Mouse (Mus musculus) myocyte (in vitro differentiated cells): Measurements from ENCODE around the gene Il1rl1. TPM values are rescaled to one million over a fixed set of nuclear protein-coding genes. Genes with fewer than 3 reads are reported as not detected.

Experiments
- H3K27me3 ChIP-seq: one replicate; pipeline ENCODE4 v1.6.1; 2011; ENCODE audit not compliant: control insufficient read depth, insufficient read depth, insufficient read length
- H3K36me3 ChIP-seq: one replicate; pipeline ENCODE4 v1.6.1; 2011; ENCODE audit not compliant: control insufficient read depth, insufficient read depth
- H3K4me2 ChIP-seq: one replicate; pipeline ENCODE4 v1.6.1; 2011; ENCODE audit warnings: low read depth, control low read depth
- H3K4me3 ChIP-seq: one replicate; pipeline ENCODE4 v1.5.1; 2011; ENCODE audit warnings: mild to moderate bottlenecking, control low read depth, moderate library complexity
- H3K79me2 ChIP-seq: one replicate; pipeline ENCODE4 v1.6.1; 2011; ENCODE audit not compliant: control insufficient read depth, insufficient read depth
- H3ac ChIP-seq: one replicate; pipeline ENCODE4 v1.6.1; 2011; ENCODE audit not compliant: control insufficient read depth, insufficient read length
- CEBPB ChIP-seq: IDR thresholded peaks from 2 replicates; pipeline ENCODE4 v1.6.1; 2011; ENCODE audit warnings: mild to moderate bottlenecking, moderate library complexity; ENCODE audit not compliant: poor library complexity, insufficient read depth, severe bottlenecking
- E2F4 ChIP-seq: IDR thresholded peaks from one replicate; pipeline ENCODE4 v1.6.1; 2011; ENCODE audit warnings: mild to moderate bottlenecking, control low read depth, moderate library complexity; ENCODE audit not compliant: insufficient read depth
- MAX ChIP-seq: IDR thresholded peaks from one replicate; pipeline ENCODE4 v1.6.1; 2011; ENCODE audit warnings: low read depth, mild to moderate bottlenecking, control low read depth
- MYOD1 ChIP-seq, 3 experiments: IDR thresholded peaks; one replicate each; pipeline ENCODE4 v1.6.1; 2011; ENCODE audit warnings: control low read depth in 2 of 3, low read depth in 2 of 3, mild to moderate bottlenecking in 2 of 3, moderate library complexity in 1 of 3; ENCODE audit not compliant: insufficient read length in 2 of 3, control insufficient read depth in 1 of 3
- MYOG ChIP-seq, 3 experiments: IDR thresholded peaks; one replicate each; pipeline ENCODE4 v1.6.1; 2011; ENCODE audit warnings: control low read depth in 2 of 3, low read depth in 2 of 3, mild to moderate bottlenecking in 2 of 3; ENCODE audit not compliant: insufficient read length in 2 of 3, control insufficient read depth in 1 of 3, insufficient read depth in 1 of 3
- POLR2A ChIP-seq: IDR thresholded peaks from one replicate; pipeline ENCODE4 v1.6.1; 2011; ENCODE audit warnings: low read depth, mild to moderate bottlenecking, control low read depth, moderate library complexity; ENCODE audit not compliant: insufficient read length
- POLR2AphosphoS2 ChIP-seq: IDR thresholded peaks from one replicate; pipeline ENCODE4 v1.6.1; 2011; ENCODE audit warnings: low read depth, control low read depth; ENCODE audit not compliant: insufficient read length
- REST ChIP-seq: IDR thresholded peaks from one replicate; pipeline ENCODE4 v1.6.1; 2011; ENCODE audit warnings: mild to moderate bottlenecking, control low read depth, moderate library complexity; ENCODE audit not compliant: insufficient read depth, insufficient read length
- SRF ChIP-seq: IDR thresholded peaks from one replicate; pipeline ENCODE4 v1.6.1; 2011; ENCODE audit warnings: low read depth; ENCODE audit not compliant: control insufficient read depth, insufficient read length
- TCF12 ChIP-seq: IDR thresholded peaks from one replicate; pipeline ENCODE4 v1.6.1; 2011; ENCODE audit warnings: mild to moderate bottlenecking, control low read depth; ENCODE audit not compliant: poor library complexity, insufficient read depth, severe bottlenecking
- TCF3 ChIP-seq: IDR thresholded peaks from one replicate; pipeline ENCODE4 v1.6.1; 2011; ENCODE audit warnings: low read depth, control low read depth; ENCODE audit not compliant: insufficient read length
- USF1 ChIP-seq: IDR thresholded peaks from one replicate; pipeline ENCODE4 v1.6.1; 2011; ENCODE audit warnings: low read depth, mild to moderate bottlenecking, control low read depth, moderate library complexity
- polyA plus RNA-seq: library from polyadenylated mRNA; unstranded; fragments of >200 nt; fragmentation: generic; extraction: Trizol; gene quantifications from one replicate; pipeline ENCODE4 v1.2.1, GENCODE M21; 2012; ENCODE audit warnings: missing spikeins

The Il1rl1 gene
- polyA plus RNA-seq, 1 experiment: 0.10 TPM

DNA sequence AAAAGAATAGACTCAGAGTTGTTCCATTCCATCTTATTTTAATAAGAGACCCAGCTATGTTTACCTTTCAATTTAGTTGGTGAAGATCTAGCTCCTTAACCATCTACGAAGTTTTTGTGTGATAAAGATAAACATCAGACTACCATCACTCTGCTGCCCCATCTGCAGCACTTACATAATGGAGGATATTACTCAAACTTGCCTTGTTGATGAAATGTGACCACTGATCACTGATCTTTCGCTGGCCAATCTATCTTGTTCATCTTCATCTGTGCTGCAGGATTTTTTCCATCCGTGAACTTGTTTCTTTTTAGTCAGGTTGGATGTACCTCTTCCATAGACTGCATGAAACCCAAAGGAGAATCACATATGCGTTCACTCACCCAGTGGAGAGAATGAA lies 65.2 kb downstream of the Il1rl1 start:
- TF ChIP-seq MAX (no peak), TCF12 (no peak), MYOD1 (IDR thresholded peaks at IDR 0.05; ENCODE audit: control insufficient read depth in 1 of 3, insufficient read length in 2 of 3, low read depth in 2 of 3) (no peak), CEBPB (no peak), MYOG (IDR thresholded peaks at IDR 0.05; ENCODE audit: control insufficient read depth in 1 of 3, insufficient read depth in 1 of 3, insufficient read length in 2 of 3, low read depth in 2 of 3) (no peak), USF1 (no peak), REST (no peak), E2F4 (no peak), POLR2A (no peak)

DNA sequence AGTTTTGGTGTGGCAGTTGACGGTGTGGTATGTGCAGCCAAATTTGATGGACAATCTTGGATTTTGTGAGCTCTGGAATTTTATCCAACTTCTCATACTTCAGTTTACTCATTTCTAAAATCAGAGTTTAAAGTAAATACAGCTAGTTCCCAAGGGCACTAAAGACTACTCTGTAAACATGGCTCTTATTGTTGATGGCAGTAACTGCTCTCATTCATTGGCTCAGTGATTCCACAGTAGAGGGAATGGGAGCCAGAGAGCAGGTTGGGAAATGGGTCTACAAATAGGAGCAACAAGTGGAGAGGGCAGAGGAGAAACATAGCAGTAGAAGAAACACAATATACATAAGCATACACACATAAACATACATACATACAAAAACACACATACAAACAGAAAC lies 70.3 kb downstream of the Il1rl1 start:
- Histone ChIP-seq H3K4me3 (no peak overlapping the region), H3ac (no peak overlapping the region), H3K27me3 (no peaks in the 10 kb centered on the region), H3K4me2 (no peak overlapping the region), H3K36me3 (no peaks in the 10 kb centered on the region), H3K79me2 (no peaks in the 10 kb centered on the region)
- no peak for TF ChIP-seq MYOG (IDR thresholded peaks at IDR 0.05; ENCODE audit: control insufficient read depth in 1 of 3, insufficient read depth in 1 of 3, insufficient read length in 2 of 3, low read depth in 2 of 3)
- no peak for TF ChIP-seq MYOD1 (IDR thresholded peaks at IDR 0.05; ENCODE audit: control insufficient read depth in 1 of 3, insufficient read length in 2 of 3, low read depth in 2 of 3)
- TF ChIP-seq SRF: no peak
- TF ChIP-seq POLR2A: no peak
- no peak for TF ChIP-seq MAX
- TF ChIP-seq CEBPB: no peak
- TF ChIP-seq E2F4: no peak

More for the DNA sequence above, 65.2 kb downstream of the Il1rl1 start:
- Histone ChIP-seq H3K4me2 (no peak overlapping the region), H3K27me3 (no peaks in the 10 kb centered on the region), H3ac (no peak overlapping the region), H3K4me3 (no peak overlapping the region), H3K36me3 (no peaks in the 10 kb centered on the region), H3K79me2 (no peaks in the 10 kb centered on the region)

DNA sequence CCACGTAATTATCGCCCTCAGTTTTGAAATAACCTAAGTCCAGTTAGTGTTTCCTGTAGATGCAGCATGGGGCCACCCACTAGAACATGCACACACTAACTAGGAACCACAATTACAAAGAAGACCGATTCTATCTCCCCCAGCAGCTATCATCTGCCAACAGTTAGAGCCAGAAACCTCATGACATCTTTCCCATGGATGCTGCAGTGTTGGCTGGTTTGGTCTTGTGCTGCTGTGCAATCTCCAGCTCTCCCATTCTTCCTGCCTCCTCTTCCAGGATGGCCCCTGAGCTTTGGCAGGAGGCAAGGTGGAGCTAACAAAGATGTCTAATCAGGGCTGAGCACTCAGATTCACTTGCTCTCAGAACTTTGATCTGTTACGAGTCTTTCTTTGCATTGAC lies 71.8 kb downstream of the Il1rl1 start:
- H3K27me3 ChIP-seq: no peaks in the 10 kb centered on the region
- TF ChIP-seq POLR2A: no peak
- no peak for TF ChIP-seq CEBPB
- no peak for TF ChIP-seq MAX
- no peak for TF ChIP-seq MYOD1 (IDR thresholded peaks at IDR 0.05; ENCODE audit: control insufficient read depth in 1 of 3, insufficient read length in 2 of 3, low read depth in 2 of 3)
- no peak for TF ChIP-seq SRF
- TF ChIP-seq USF1: no peak
- no peak for TF ChIP-seq REST
- no peak for TF ChIP-seq TCF3
- TF ChIP-seq E2F4: no peak
- no peak for TF ChIP-seq MYOG (IDR thresholded peaks at IDR 0.05; ENCODE audit: control insufficient read depth in 1 of 3, insufficient read depth in 1 of 3, insufficient read length in 2 of 3, low read depth in 2 of 3)
- H3K4me2 ChIP-seq: no peak overlapping the region
- H3K79me2 ChIP-seq: no peaks in the 10 kb centered on the region
- H3K4me3 ChIP-seq: no peak overlapping the region
- no peaks in the 10 kb centered on the region for H3K36me3 ChIP-seq
- no peak overlapping the region for H3ac ChIP-seq

DNA sequence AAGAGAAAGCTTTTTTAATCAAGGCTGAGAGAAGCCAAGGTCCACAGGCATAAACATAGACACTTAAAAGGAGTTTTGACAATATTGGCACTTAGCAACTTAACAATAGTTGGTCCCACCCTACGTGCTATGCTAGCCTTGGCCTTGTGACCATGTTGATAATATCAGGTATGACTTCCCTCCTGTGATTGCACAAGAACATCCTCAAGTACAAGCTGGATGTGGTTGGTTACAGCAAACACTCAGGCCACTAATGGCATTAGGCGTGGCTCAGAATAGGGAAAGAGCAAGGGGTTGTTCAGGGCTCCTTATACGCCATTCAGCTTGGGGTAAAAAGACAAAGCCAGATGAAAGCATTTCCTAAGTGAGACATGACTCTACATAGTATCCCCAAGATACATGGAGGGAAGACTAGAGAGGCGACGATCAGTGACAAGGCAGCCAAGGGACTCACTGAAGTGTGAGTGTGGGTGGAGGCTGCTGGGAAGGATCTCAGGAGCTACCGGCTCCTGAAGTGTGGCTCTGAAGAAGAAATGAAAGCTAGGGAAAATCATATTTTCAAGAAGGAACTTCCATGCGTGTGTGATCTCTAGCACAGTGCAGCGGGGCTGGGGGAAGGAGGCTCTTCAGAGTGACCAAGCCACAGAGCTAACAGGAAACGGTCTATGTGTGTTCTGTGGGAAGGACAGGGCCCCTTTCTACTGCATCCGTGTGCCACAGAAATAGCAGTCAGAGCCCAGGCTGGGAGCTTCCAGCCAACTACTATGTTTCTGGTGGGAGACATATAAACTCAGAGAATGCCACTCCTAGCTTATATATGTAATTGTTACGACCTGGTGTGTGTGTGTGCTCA lies 72.4 kb downstream of the Il1rl1 start:
- Histone ChIP-seq H3K4me3 (no peak overlapping the region), H3K4me2 (no peak overlapping the region), H3K79me2 (no peaks in the 10 kb centered on the region), H3ac (no peak overlapping the region), H3K27me3 (no peaks in the 10 kb centered on the region), H3K36me3 (no peaks in the 10 kb centered on the region)
- TF ChIP-seq CEBPB: no peak
- TF ChIP-seq E2F4: no peak
- no peak for TF ChIP-seq POLR2A
- TF ChIP-seq MYOD1 (IDR thresholded peaks at IDR 0.05; ENCODE audit: control insufficient read depth in 1 of 3, insufficient read length in 2 of 3, low read depth in 2 of 3): no peak
- TF ChIP-seq USF1: no peak
- no peak for TF ChIP-seq MAX
- TF ChIP-seq POLR2AphosphoS2: no peak
- no peak for TF ChIP-seq MYOG (IDR thresholded peaks at IDR 0.05; ENCODE audit: control insufficient read depth in 1 of 3, insufficient read depth in 1 of 3, insufficient read length in 2 of 3, low read depth in 2 of 3)
- TF ChIP-seq SRF: no peak
- TF ChIP-seq TCF12: no peak
- TF ChIP-seq TCF3: no peak
- TF ChIP-seq REST: no peak
